Mouse (Mus musculus) forebrain, embryonic 11.5 days (tissue): ENCODE data around the gene Srarp. TPM values are rescaled to one million over a fixed set of nuclear protein-coding genes. Genes with fewer than 3 reads are reported as not detected.

Experiments
- ATAC-seq: fragments of 200-750 bp; cut with Nextera tagmentation; replicated peaks from 2 replicates; pipeline ENCODE4 v1.8.0; 2017; ENCODE audit warnings: moderate TSS enrichment; ENCODE audit not compliant: low FRiP score
- DNase-seq: peaks from one replicate; pipeline ENCODE4 v3.0.0-alpha.2; 2017; ENCODE audit warnings: low spot score
- H3K27ac ChIP-seq: fragments of 300-500 bp; sonication (generic); 2 replicates; pipeline ENCODE4 v1.5.1; 2014; ENCODE audit warnings: low read depth, low read length
- H3K27me3 ChIP-seq: fragments of 300-500 bp; sonication (generic); 2 replicates; pipeline ENCODE4 v1.6.1; 2014; ENCODE audit warnings: mild to moderate bottlenecking, low read length, mixed read lengths; ENCODE audit not compliant: control insufficient read depth, insufficient read depth
- H3K36me3 ChIP-seq: fragments of 300-500 bp; sonication (generic); 2 replicates; pipeline ENCODE4 v1.6.1; 2014; ENCODE audit warnings: mild to moderate bottlenecking, low read length, moderate library complexity, mixed read lengths; ENCODE audit not compliant: control insufficient read depth, insufficient read depth
- H3K4me1 ChIP-seq: fragments of 300-500 bp; sonication (generic); replicated peaks from 2 replicates; pipeline ENCODE4 v1.6.1; 2014; ENCODE audit warnings: low read length, mixed read lengths; ENCODE audit not compliant: control insufficient read depth, insufficient read depth
- H3K4me2 ChIP-seq: fragments of 300-500 bp; sonication (generic); 2 replicates; pipeline ENCODE4 v1.6.1; 2014; ENCODE audit warnings: low read depth, mild to moderate bottlenecking, low read length, moderate library complexity, mixed read lengths; ENCODE audit not compliant: severe bottlenecking
- H3K4me3 ChIP-seq: fragments of 300-500 bp; sonication (generic); 2 replicates; pipeline ENCODE4 v1.5.1; 2014; ENCODE audit warnings: low read depth, low read length
- H3K9ac ChIP-seq: fragments of 300-500 bp; sonication (generic); 2 replicates; pipeline ENCODE4 v1.6.1; 2014; ENCODE audit warnings: low read length
- H3K9me3 ChIP-seq: fragments of 300-500 bp; sonication (generic); 2 replicates; pipeline ENCODE4 v1.6.1; 2016; ENCODE audit warnings: low read length, mixed read lengths; ENCODE audit not compliant: control insufficient read depth
- WGBS: fragments of 180-500 bp; shearing (Covaris S2); extraction: QIAGEN DNeasy Blood & Tissue Kit; methylation state at CpG from one replicate; pipeline ENCODE4 v1.1.7; 2014; 5-methylcytosine and 5-hydroxymethylcytosine counted together
- polyA plus RNA-seq: library from polyadenylated mRNA; unstranded; fragments of >200 nt; fragmentation: Nextera tagmentation; extraction: Ambion mirVana; gene quantifications from 2 replicates; pipeline ENCODE4 v1.2.1, GENCODE M21; 2014

Gene Srarp
- polyA plus RNA-seq, 1 experiment from 2014 or later, result not detected

DNA sequence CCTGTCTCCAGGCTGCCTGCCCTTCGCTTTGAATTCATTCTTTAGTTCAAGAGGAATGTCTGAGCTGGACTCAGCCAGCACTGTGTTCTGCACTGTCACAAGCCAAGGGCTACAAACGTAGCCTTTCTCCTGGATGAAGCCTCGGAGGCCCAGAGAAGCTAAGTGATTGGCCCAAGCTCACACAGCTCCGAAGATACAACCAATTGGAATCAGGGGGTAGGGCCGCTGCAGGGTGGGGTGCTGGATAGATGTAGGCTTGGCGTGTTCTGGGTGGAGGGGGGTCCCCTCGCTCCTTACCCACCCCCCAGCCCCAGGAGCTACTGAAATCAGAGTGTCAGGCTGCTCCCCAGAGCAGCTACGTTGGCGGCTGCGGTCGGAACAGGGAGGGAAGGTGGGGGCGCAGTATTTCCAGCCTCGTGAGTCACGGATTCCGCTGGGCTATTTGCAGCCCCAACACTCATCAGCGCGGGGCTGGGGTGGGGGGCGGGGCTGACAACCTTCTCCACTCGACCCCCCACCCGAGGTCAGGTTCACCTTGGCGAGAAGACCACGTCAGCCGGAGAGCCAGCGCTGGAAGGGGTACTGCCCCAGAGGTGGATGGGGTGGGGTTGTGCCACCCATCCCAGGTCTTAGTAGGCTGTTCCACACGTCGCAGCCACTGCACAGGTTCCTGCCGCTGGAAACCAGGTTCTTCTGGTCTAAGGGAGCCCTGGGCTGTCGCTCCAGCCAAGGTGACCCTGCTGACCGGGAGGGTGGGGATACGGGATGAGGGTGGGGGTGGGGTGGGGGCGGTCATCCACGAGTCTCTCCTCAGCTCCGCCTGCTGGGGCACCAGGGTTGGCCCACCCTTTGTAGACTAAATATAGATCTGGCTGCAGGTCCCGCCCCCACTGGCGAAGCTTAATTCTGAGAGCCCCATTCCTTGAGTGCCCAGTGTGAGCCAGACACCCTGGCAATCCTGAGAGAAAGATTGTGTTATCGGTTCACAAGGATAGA is 10.1 kb downstream of the Srarp start:
- 3% methylated on average over 34 of the region's 36 CpGs for WGBS
- Histone ChIP-seq H3K4me3 (peak overlapping the region; percentile 33), H3K4me2 (peak overlapping the region; percentile 59), H3K9ac (peak overlapping the region; percentile 45), H3K4me1 (peaks cover 6% of the 10 kb centered on the region; the same call in 1 of the 2 replicates), H3K27ac (no peak overlapping the region), H3K9me3 (no peaks in the 10 kb centered on the region), H3K36me3 (no peaks in the 10 kb centered on the region), H3K27me3 (peaks cover 2% of the 10 kb centered on the region; the same call in 1 of the 2 replicates)
- peak; percentile 60 for DNase-seq
- ATAC-seq, result peak; percentile 83

DNA sequence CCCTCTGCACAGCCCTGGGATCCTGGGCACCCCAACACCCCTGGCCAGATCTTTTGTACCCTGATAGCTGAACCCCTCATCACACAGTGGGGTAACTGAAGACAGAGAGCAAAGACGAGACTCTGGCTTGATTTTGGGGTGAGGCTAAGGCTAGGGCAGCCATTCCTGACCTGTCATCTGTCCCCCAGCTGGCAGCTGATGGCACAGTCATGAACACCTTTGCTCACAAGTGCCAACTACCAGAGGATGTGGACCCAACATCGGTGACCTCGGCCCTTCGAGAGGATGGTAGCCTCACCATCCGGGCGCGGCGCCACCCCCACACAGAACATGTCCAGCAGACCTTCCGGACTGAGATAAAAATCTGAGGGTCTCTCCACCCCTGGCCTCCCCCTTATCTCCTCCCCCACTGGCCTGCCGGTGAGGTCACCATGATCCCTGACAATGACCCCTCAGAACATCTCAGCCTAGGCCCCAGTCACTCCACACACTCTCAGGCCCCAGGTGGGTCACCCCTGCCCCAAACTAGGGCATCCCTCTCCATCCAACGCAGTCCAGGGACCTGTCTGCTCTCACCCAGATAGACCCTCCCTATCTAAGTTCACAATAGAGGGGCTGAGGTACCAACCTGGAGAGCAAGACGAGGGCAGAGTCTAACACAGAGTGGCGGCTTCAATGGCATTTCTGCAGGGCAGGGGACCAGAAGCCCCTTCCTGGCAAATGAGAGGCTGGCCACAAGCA is 12.0 kb downstream of the Srarp start:
- no peak overlapping the region for H3K4me3 ChIP-seq
- DNase-seq (no peak), ATAC-seq (no peak)
- no peak overlapping the region for H3K27ac ChIP-seq
- no peak overlapping the region for H3K9ac ChIP-seq
- H3K27me3 ChIP-seq, result peaks cover 2% of the 10 kb centered on the region; the same call in 1 of the 2 replicates
- WGBS, result 89% methylated on average over 13 of the region's 13 CpGs
- H3K9me3 ChIP-seq, result no peaks in the 10 kb centered on the region
- peaks cover 6% of the 10 kb centered on the region; the same call in 1 of the 2 replicates for H3K4me1 ChIP-seq
- H3K4me2 ChIP-seq, result no peak overlapping the region
- H3K36me3 ChIP-seq, result no peaks in the 10 kb centered on the region

DNA sequence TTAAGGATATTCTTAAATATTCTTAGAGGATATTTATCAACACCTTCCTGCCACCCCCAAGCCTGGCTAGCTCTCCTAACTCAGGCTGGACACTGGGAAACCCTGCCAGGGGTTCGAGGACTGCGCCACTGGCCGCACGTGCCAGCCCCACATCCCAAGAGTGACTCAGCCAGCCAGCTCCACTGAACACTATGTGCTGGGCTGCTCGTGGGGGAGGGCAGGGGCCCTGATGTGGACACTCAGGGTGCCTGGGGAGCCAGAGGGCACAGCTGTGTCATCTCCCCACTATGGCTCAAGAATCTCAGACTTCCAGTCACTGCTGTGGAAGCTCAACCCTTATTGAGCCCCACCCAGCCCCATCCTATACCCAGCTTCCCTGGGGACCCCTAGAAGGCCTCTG is 12.6 kb downstream of the Srarp start:
- Histone ChIP-seq H3K27ac (no peak overlapping the region), H3K4me3 (no peak overlapping the region), H3K9me3 (no peaks in the 10 kb centered on the region), H3K36me3 (no peaks in the 10 kb centered on the region), H3K9ac (no peak overlapping the region), H3K4me1 (peaks cover 6% of the 10 kb centered on the region; the same call in 1 of the 2 replicates), H3K27me3 (peaks cover 2% of the 10 kb centered on the region; the same call in 1 of the 2 replicates), H3K4me2 (no peak overlapping the region)
- 78% methylated on average over 5 of the region's 5 CpGs for WGBS
- no peak for DNase-seq
- no peak for ATAC-seq

DNA sequence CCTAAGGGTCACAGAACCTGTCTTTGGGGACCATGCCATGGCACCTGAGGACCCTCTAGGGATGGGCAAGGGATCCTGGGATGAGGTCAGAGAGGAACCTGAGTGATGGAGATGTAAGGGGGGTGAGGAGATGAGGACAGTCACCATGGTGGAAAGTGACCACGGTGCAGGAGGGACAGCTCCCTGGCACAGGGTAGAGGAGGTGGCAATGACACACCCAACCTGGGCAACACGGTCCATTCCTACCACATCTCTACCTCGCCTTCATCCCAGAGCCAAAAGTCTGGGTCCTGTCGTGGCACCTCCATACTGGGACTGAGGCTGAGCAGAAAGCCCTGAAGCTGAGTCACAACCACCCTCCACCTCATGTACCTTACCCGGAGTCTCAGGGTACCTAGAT is 13.1 kb downstream of the Srarp start:
- H3K9me3 ChIP-seq, result no peaks in the 10 kb centered on the region
- H3K36me3 ChIP-seq, result no peaks in the 10 kb centered on the region
- no peak overlapping the region for H3K4me2 ChIP-seq
- peaks cover 2% of the 10 kb centered on the region; the same call in 1 of the 2 replicates for H3K27me3 ChIP-seq
- H3K4me3 ChIP-seq, result no peak overlapping the region
- ATAC-seq (no peak), DNase-seq (no peak)
- no peak overlapping the region for H3K27ac ChIP-seq
- H3K4me1 ChIP-seq, result peaks cover 6% of the 10 kb centered on the region; the same call in 1 of the 2 replicates
- no peak overlapping the region for H3K9ac ChIP-seq
- WGBS, result 85% methylated on average over 5 of the region's 5 CpGs

DNA sequence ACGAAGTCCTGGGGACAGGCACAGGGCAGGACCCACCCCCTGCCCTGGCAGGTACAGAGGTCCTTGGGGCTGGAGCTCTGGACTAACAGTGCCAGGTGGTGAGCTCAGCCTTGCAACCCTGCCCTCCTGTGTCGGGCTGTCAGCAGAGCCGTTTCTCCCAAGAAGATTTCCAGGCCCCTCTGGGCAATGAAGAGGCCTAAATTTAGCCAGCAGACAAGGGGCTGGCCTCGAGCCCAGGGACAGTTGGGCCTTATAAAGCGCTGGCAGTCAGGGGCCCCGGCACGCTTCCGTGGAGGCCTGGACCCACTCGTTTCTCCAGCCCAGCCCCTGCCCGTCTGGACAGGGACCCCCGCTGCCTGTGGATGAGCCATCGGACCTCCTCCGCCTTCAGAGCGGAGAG is 14.5 kb downstream of the Srarp start:
- H3K4me3 ChIP-seq, result no peak overlapping the region
- WGBS, result 70% methylated on average over 14 of the region's 14 CpGs
- H3K27me3 ChIP-seq, result peaks cover 2% of the 10 kb centered on the region; the same call in 1 of the 2 replicates
- H3K36me3 ChIP-seq, result no peaks in the 10 kb centered on the region
- H3K9me3 ChIP-seq, result no peaks in the 10 kb centered on the region
- ATAC-seq (no peak), DNase-seq (no peak)
- no peak overlapping the region for H3K27ac ChIP-seq
- no peak overlapping the region for H3K4me2 ChIP-seq
- no peak overlapping the region; the same call in 1 of the 2 replicates for H3K9ac ChIP-seq
- H3K4me1 ChIP-seq, result peaks cover 6% of the 10 kb centered on the region; the same call in 1 of the 2 replicates

DNA sequence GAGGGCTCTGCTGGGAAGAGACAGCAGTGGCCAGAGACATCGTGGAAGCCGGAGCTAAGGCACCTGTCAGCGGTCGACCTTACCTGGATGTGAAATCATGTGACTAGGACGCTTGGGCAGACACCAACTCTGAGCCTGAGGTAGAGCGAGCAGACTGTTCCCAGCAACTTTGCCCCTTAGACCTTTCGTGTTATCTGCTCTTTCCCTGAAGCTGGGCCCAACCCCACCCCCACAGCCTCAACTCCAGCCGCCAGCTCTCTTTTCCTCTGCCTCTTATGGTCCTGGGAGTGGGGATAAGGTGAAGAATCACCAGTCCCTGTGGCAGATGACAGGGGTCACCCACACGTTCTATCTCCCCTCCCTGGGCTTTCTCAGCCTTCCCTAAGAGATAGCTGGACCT is 15.0 kb downstream of the Srarp start:
- Histone ChIP-seq H3K36me3 (no peaks in the 10 kb centered on the region), H3K9me3 (no peaks in the 10 kb centered on the region), H3K27ac (no peak overlapping the region), H3K4me3 (no peak overlapping the region), H3K4me1 (peaks cover 5% of the 10 kb centered on the region; the same call in 1 of the 2 replicates), H3K9ac (no peak overlapping the region), H3K27me3 (peaks cover 2% of the 10 kb centered on the region; the same call in 1 of the 2 replicates), H3K4me2 (no peak overlapping the region)
- 61% methylated on average over 9 of the region's 9 CpGs for WGBS
- DNase-seq (no peak), ATAC-seq (no peak)

DNA sequence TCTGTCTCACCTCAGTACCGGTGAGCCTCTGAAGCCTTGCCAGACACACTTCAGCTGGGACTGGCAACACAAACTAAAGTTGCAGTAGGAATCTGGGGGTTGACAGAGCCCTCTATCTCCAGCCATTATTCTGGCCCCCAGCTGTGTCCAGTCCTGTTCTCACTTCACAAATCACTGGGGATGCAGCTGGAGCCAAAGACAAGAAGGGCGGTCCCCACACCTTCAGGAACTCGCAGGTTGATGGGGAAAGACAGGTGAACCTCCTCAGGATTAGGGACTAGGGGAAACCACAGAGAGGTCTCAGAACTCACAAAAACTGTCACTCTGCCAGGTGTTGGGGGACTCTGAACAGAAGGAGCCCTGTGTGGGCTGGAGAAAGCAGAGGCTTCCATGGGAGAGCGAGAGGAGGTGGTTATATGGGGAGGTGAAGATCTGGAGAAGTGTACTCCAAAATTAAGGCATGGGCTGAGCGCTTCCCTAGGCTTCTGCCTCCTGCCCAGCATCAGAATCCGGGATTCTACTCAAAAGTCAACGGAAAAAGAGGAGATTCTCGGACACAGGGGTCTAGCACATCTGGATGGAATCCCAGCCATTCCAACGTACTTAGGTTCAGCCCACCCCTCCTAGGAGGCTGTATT is 15.6 kb downstream of the Srarp start, which contains the start of gene Hspb7:
TSS of gene Hspb7 (plus strand) at position 588 of the 638 bp plus-strand sequence.
- DNase-seq, result no peak
- Histone ChIP-seq H3K4me3 (no peak within 1 kb of the TSS), H3K27me3 (peaks cover 2% of the 10 kb centered on the region; the same call in 1 of the 2 replicates), H3K27ac (no peak within 1 kb of the TSS), H3K4me2 (no peak within 1 kb of the TSS), H3K9ac (no peak within 1 kb of the TSS; the same call in 1 of the 2 replicates), H3K9me3 (no peaks in the 10 kb centered on the region), H3K4me1 (0 out of 2 replicates have a peak, but pooled peaks cover under 1% of the 10 kb centered on the region), H3K36me3 (no peaks in the 10 kb centered on the region)
- 65% methylated on average over 9 of the region's 9 CpGs for WGBS
- ATAC-seq, result no peak
